Mouse (Mus musculus) frontal cortex, postnatal 25 days (tissue): ENCODE measurements around the gene Kctd10.

Experiments used
- DNase-seq, 2 experiments: peaks; one replicate each; pipeline ENCODE4 v3.0.0; 2022; ENCODE audit warnings: low spot score in 2 of 2

The Kctd10 gene

DNA sequence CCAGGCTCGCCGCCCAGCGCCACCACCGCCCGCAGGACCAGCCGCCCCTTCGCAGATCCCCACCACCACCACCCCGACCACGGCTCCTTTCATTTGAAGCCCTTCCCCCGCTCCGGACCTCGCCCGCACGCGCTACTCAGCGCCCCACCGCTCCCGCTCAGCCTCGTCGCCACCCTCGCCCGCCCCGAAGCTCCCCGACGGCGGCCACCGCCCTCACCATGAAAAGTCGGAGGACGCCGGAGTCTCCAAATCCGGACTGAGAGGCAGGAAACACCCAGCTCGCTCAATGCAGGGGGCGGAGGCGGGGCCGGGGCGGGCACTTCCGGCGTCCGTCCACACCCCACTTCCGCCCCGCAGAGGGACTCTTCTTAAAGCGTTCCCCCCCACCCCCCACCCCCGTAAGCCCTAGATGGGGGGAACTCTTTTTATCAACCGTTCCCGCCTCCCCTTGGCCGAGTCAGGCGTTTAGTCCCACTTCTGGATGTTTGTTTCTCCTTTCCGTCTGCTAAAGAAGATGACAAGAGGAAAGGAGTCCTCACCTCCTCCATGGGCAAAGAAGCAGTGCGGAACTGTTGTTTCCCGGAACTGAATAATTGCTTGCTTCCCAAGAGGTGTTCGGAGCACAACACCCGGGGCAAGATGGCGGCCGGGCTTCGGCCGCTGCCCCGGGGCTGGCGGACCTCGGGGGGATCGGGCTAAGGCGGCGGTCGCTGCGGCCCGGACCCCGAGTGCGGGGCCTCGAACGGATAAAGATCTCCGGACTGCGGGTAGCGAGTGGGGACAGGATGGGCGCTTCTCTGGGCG is at the start of gene Kctd10, which contains the start of gene Ube3b:
Gene Kctd10, minus strand, starts transcription at position 300 of the 804 bp plus-strand sequence.
Gene Ube3b, plus strand, starts transcription at position 399 of the 804 bp plus-strand sequence.
- DNase-seq = peak; percentile 56 to 72

DNA sequence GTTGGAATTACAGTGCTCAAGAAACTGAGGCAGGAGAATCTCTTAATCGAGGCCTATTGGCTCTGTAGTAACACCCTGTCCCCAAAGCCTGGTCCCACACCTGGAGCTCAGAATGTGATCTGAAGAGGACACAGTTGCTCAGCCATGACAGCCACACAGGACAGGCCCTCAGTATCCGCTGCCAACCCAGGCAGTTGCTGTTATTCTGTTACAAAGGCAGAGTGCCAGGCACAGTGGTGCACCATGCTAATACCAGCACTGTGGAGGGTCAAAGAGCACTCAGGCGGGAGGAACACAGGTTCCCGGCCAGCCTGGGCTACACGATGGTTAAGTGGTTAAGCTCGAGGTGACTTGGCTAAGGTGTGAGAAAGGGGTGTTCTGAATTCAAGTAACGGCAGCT is 49.5 kb upstream of the Kctd10 start:
- no peak for DNase-seq

DNA sequence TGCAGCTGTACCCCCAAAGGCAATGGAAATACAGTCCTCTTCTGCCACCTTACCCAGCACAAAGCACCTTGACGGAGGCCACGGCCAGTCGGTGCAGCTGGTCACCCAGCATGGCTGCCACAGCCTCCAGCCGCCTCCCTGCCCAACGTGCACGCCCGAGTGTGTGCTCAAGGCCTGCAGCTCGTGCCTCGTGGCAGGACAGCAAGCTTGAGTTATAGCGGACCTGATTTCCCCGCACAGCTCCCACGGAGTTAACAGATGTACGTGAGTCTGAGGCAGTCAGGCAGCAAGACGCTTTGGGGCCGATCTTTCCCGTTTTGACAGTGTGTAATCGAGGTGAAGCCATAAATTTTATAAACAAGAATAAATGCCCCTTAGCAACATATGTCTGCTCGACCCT is 48.3 kb upstream of the Kctd10 start:
- DNase-seq = no peak

DNA sequence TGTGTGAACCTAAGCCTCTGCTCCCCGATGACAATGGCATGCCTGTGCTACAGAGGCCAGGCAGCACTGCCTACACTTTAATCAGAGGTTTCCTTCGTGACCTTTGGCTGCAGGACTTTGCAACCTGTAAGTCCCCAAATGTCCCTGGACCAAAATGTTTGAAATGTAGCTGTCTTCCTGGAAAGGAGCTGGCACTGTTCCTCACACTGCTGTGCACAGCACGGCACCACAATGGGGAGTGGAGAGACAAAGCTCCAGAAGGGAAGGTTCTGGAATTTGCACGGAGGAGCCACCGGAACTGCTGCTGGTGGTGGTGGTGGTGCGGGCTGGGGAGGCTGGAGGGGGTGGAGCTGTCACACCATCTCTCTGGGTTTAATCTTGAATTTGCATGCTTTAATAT is 46.4 kb upstream of the Kctd10 start:
- no peak for DNase-seq

DNA sequence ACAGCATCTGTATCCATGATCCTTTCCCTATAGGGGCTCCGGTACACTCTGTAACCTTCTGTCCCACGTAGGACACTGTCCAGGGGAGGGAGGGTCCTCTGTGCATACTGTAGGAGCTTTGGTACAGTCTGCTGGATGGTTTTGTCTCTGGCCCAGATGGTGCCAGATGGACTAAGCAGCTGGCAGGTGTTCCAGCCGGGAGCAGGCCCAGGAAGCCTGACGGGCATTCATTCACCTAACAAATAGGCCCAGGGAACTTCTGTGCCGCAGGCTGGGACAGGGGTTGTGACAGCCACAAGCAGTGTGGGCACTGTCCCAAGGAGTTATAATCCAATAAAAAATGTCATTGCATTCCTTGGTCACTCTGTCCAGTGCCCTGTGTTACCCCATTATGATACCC is 43.7 kb upstream of the Kctd10 start:
- DNase-seq = no peak

DNA sequence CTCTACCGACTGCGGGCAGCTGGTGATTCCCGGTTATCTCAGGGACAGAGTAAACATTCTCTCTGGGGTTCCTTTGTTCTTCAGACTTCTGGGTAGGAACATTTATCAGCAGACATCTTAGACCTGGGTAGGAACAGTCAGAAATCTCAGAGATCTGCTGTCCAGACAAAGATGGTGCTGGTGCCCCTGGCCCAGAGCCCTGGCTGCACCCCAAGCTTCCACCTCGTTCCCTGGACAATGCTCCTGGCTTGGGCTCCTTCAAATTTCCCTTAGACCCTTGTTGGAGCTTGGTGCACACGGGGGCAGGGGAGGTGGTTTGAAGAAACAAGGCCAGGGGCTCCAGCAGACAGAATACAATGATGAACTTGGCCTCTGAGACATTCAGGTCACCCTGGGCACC is 42.3 kb upstream of the Kctd10 start:
- DNase-seq = no peak

DNA sequence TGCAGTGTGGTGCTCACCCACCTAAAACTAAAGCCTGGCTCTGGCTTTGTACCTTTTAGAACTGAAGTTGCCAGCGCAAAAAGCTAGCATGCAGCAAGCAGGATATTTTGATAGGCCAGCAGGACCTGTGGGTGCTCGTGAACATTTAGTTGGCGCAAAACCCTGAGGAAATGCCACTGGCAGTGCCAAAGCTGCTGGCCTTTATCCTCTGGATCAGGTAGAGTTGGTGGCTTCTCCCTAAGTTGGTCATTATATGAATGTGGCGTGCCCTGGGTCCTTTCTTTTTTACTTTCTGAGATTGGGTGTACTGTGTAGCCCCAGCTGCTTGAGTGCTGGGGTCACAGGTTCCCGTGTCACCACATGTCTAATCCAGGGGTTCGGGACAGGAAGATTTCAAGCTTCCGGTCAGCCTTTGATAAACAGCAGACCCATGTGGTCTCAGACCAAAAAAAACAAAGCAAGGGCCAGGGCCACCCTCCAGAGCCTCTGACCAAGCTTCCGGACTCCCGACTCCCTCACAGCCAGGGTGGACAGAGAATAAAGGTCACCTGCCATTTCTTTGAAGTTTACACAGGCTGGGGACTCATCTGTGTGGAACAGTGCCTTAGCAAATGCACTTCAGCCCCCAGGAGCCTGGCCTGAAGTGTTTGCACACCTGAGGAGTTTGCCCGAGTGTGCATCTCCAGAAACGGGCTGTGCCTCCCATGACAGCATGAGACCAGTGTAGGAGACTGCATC is 41.4 kb upstream of the Kctd10 start:
- DNase-seq = no peak

DNA sequence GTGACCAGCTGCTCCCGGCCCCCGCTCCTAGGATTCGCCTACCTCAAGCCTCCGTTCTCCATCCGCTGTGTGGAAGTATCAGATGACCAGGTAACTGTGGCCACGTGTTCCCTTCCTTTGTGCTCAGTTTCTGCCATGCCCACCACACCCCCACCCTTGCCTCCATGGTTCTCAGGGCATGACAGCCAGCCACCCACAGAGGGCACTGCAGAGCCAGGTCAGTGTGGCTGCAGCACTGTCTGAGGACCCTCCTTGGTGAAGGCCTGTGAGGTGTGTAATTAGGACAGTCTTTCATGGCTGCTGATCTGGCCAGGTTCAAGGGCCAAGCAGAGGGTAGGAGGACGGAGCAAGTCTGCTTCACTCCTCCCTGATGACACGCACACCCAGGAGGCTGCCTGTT is 38.2 kb upstream of the Kctd10 start:
- no peak for DNase-seq

DNA sequence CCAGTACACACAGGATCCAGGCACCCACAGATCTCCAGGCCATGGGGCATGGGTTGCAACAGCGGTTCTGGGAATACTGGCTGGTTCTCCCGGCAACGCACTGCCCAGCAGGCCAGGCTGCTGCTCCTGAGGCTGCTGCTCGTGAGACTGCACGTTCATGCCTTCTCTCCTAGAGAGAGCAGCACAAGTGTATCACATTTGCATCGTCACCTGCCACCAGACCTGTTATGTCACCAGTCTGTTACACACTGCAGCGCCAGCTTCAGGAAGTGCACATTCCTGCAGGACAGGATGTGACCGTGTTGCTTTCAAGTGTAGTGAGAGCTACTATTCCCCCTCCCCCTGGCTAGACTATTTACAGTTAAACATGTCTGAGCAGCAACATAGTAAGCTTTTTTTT is 36.5 kb upstream of the Kctd10 start:
- no peak for DNase-seq

DNA sequence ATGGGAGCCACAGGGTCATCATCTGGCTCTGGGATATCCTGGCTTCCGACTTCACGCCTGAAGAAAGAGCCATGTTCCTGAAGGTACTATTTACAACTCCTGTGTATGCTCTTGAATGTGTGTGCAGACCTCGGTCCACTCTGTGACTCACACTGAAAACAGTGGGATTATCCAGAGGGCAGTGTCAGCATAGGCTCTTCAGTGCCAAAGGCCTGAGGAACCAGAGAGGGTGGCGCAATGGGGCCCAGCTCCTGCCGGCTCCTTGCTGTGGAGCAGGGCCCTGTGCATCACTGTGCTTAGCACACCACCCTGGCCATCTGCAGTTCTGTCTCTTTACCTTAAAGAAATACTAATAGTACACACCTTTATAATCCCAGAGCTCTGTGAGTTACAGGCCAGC is 35.3 kb upstream of the Kctd10 start:
- no peak for DNase-seq

DNA sequence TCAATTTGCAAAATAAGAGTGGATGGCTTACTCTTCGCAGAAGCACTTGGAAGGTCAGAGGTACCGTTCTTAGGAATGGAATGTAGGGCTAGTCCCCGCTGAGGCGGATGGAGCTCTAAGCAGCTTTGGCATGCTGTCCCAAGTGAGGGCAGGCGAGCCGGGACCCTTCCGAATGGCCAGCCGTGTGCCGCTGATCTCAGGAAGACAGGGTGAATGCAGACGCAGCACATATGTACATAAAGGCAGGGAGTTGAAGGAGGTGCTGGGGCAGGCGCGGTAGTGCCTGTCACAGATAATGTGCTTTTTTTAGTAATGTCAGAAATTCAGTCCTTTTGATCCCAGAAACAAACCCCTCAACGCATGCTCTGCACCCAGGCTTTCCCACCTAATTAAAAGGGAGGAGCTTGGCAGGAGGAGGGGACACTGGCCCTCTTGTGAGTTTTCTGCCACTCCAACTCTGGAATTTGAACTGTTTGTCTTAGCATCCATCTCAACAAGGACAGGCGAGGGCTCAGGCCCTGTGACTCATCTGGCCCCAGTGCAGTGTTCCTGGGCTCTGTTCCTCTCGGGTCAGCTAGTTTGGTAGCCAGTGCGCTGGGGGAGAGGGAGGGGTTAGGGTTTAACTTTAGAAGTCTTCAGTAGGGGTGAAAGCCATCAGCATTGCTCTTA is 32.9 kb upstream of the Kctd10 start:
- no peak for DNase-seq

DNA sequence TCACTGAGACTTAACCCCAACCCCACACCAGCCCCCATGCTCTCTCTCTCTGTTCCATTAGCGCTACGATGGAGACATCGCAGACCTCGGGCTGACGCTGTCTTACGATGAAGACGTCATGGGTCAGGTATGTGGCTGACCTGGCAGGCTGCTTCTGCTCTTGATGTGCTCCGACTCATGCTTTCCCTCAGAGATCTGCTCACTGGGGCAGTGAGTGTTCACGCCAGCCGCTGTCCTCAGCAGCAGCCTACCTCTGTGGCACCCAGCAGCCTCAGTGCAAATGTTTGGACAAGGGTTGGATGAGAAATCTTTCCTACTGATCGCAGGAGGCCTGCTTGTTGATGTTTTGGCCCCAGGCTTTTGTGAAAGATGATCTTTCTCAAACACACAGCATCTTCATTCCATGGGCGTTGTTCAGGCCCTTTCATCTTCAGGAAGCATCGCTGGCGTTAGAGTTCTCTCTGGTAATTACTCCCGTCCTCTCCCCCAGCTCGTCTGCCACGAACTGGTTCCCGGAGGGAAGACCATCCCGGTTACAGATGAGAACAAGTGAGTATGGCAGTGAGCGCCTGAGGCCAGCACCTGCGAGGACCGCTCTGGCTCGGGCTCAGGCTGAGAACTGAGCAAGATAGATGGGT is 32.2 kb upstream of the Kctd10 start:
- no peak for DNase-seq

DNA sequence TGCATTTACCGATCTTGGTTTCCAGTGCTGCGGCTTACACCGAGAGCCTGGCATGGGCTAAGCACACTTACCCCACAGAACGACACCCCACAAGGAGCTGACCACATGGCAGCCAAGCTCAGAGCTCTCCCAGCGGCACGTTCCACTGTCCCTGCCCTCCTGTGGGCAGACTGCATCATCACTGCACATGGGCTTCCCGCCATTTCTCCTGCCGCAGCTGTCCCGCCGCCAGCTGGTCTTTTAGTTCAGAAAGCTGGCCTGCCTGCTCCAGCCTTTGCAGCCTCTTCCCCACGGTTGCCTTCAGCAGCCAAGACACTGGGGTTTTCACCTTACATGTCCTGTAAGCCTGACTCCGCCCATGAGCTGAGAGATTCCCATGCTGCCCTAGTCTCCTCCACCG is 30.1 kb upstream of the Kctd10 start:
- DNase-seq = no peak

DNA sequence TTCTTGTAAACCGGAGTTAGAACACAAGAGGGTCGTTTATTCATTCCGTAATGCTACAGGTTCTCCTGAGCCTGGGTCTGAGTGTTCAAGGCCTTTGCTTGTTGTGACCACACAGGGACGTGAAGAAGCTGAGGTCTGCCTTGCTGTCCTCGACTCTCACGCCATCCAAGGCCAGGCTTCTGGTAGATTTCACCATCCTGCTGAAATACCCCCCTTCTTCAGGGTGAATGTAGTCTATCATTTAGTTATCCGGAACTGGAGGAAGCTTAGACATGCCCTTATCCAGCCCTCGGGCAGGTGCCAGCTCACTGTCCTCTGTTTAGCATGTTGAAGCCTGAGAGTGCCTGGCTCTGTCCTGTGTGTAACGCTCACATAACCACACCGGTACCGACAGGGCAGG is 28.5 kb upstream of the Kctd10 start:
- DNase-seq = no peak

DNA sequence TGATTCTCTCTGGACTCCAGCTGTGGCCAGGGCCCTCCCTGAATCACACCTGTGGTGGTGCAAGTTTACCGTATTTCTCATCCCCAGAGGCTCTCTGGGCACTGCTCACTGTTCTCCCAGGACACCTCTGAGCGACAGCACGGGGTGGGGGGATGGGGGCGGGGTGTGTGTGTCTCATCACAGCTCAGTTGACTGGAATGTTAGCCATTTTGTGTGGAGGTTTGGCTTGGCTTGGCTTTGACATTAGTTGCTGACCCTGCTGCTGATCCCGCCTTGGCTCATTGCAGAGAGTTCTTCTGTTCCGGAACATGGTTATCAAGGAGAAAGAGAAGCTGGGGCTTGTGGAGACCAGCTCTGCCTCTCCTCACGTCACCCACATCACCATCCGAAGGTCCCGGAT is 27.5 kb upstream of the Kctd10 start:
- DNase-seq = no peak

DNA sequence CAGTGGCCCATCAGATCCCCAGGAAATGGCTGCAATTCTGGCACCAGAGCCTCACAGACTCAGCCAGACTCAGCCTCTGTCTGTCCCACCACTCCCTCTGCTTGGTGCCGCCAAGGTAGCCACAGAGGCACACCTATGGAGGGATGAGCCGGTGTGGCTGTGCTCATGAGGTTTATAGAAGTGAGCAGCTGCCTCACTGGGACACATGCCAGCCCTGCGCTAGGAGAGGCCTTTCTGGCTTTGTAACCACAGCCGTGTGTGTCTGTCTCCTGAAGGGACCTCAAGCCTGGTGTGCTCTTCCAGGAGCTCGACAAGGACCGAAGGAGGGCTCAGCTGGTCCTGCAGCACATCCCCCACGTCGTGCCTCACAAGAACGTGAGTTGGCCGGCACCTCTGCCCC is 27.0 kb upstream of the Kctd10 start:
- DNase-seq = no peak

DNA sequence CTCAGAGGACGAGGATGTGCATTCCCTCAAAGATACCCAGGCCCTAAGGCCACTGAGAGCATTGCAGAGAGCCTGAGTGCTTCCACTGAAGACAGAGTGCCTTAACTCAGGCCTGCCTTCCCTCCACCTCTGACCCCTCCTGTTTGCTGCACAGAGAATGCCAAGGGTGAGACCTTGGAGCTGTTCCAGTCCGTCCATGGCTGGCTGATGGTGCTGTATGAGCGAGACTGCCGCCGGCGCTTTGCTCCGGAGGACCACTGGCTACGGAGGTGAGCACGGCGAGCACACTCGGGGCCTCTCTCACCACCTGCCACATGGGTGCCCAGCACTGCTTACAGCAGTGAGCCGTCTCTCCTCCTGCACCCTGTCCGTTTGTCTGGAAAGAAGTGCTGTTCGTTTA is 26.3 kb upstream of the Kctd10 start:
- DNase-seq = no peak

DNA sequence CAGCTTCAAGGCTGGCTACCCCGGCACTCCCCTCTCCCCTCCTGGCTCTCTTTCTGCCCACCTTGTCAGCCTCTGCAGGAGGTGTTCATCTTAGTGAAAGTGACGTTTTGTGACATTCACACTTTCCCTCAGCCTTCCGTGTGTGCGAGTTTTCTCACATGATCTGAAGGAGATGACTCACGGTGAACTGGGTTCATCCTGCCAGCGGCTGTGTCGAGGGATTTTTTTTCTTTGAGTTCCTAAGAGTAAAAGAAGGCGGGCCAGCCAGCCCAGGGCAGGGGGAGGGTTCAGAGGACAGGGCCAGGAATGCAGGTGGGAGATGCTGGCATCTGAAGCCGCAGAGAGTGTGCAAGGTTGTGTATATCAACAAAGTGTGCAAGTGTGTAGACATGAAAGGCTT is 12.9 kb upstream of the Kctd10 start:
- no peak for DNase-seq

DNA sequence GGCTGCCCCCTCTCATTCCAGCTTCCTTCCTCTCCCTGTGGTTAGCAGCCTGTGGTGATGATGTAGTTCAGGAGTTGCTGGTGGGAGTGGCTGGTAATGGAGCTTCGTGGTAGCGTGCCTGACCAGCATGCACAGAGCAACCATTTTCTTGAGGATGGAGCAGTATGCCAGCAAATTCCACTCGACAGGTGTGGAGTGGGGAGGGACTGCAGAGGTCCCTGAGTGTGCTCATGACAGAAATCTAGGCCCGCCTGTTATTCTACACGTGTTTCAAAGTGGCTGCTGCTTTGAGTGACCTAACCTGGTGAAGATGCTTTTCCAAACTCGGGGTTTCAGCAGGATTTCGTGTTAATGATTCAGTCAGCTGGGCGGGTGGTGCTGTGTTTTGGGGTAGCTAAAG is 4.1 kb upstream of the Kctd10 start:
- DNase-seq = no peak

DNA sequence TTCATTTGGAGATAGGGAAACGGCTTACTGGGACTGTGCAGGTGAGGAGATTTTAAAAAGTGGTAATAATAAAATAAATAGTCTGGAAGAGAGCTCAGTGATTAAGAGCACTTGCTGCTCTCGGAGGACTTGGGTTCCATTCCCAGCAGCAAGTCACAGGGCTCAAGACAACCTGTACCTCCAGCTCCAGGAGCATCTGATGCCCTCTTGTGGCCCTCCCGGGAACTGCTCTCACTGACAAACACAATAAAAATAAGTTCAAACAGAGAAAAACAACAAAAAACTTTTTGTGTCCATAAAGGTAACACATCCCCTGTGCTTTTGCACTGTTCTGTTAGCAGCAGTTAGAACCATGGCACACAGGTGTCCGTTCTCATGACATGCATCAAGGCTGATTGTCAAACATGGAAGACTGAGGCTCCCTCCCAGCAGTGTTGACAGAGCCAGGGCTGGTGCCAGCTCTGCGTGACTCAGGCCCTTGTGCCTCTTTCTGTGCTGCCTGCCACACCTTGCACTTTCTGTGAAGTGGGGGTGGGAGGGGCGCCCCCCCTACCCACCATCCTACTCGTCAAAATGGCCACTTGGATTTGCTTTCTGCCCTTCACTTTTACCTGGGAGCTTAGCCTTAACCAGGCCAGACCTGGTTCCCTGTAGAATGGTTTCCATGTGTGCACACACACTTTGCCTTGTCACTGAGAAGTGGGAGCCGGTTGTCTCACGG is 3.0 kb upstream of the Kctd10 start:
- no peak for DNase-seq

DNA sequence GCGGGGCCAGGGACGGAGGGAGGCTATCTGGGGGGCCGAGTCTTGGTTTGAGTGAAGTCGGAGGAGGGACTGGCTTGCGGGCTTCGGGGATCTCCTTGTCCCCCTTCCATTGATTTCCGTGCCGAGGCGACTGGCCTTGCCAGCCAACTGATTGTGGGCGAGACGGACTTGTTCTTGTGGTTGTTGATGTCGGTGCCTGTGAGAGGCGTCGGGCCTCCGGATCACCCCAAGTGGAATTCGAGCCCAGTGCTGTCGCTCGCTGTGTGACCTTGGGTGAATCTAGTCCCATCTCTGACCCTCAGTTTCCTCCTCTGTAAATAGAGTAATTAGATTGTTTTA is 674 bp upstream of the Kctd10 start:
- peak in 1 of 2 experiments; percentile 29 for DNase-seq

DNA sequence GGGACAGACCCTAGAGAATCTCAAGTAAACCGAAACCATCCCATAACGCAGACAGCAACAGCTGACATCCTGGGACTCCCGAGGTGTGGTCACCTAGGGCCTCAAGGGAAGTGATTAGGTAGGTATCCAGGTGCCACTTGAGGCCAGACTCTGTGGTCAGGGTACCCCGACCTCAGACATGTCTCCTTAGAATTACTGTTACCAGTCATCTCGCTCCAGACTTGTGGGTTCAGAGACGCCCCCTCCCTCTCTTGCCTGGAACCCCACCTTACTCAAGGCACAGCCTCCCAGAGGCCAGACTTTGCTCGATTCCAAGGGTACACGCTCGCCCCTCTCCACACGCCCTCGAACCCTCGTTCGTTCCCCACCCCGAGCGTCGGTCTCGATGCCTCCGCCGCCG is 545 bp downstream of the Kctd10 start:
- no peak for DNase-seq
